In genomic region chr19:29523230-29523582, GRCm38 (mm10) we compare ENCODE assay signal across 8 mouse cellular contexts. TPM values are rescaled to one million over a fixed set of nuclear protein-coding genes. Genes with fewer than 3 reads are reported as not detected.
DNase-seq lines count a peak whose midpoint lies in the region; ATAC-seq and TF ChIP-seq lines count a peak whose summit lies in the region.

No protein-coding gene starts in this region.

- 0% methylated on average over 9 of the region's 9 CpGs for WGBS in limb, embryonic 10.5 days
- WGBS in stomach, embryonic 14.5 days: under 1% methylated on average over 9 of the region's 9 CpGs

- H3K9ac ChIP-seq in stomach, embryonic 14.5 days (replicated peaks; ENCODE audit: low read depth, low read length): peak overlapping the region; percentile 80

- TF ChIP-seq CTCF in testis, adult 2 months (IDR thresholded peaks at IDR 0.05; ENCODE audit: control insufficient read depth, insufficient read depth, insufficient replicate concordance, low read depth, low read length): no peak
- TF ChIP-seq CTCF in embryonic fibroblast, embryonic 13.5 days (IDR thresholded peaks at IDR 0.05; ENCODE audit: borderline replicate concordance, insufficient read depth, low read length): no peak

- H3K27me3 ChIP-seq in testis, adult 2 months (ENCODE audit: control insufficient read depth, insufficient read depth, low read length): no peaks in the 10 kb centered on the region
- no peaks in the 10 kb centered on the region for H3K27me3 ChIP-seq in limb, embryonic 10.5 days (ENCODE audit: low read depth, poor library complexity, severe bottlenecking)
- no peaks in the 10 kb centered on the region for H3K27me3 ChIP-seq in stomach, embryonic 14.5 days (ENCODE audit: control insufficient read depth, insufficient read depth, low read length)

- peak overlapping the region; percentile 81 for H3K4me3 ChIP-seq in testis, adult 2 months (ENCODE audit: control insufficient read depth, low read depth, low read length)
- peak overlapping the region; percentile 91 for H3K4me3 ChIP-seq in embryonic fibroblast, embryonic 13.5 days (ENCODE audit: insufficient read depth, low read length)
- peak overlapping the region; percentile 96 for H3K4me3 ChIP-seq in limb, embryonic 10.5 days
- peak overlapping the region; percentile 75 for H3K4me3 ChIP-seq in stomach, embryonic 14.5 days (ENCODE audit: low read depth, low read length)

- H3K27ac ChIP-seq in testis, adult 2 months (ENCODE audit: control insufficient read depth, insufficient read depth, low read depth, low read length): peak overlapping the region; percentile 36
- peak overlapping the region; percentile 1; the same call in 1 of the 2 replicates for H3K27ac ChIP-seq in embryonic fibroblast, embryonic 13.5 days (ENCODE audit: insufficient read depth, low read length)
- H3K27ac ChIP-seq in limb, embryonic 10.5 days: peak overlapping the region; percentile 98
- peak overlapping the region; percentile 92 for H3K27ac ChIP-seq in stomach, embryonic 14.5 days (ENCODE audit: low read length)

- no peaks in the 10 kb centered on the region for H3K9me3 ChIP-seq in limb, embryonic 10.5 days (replicated peaks)
- no peaks in the 10 kb centered on the region for H3K9me3 ChIP-seq in stomach, embryonic 14.5 days (ENCODE audit: control insufficient read depth, low read depth, low read length)

- TF ChIP-seq POLR2A in testis, adult 2 months (IDR thresholded peaks at IDR 0.05; ENCODE audit: control insufficient read depth, low read depth, low read length): no peak
- no peak for TF ChIP-seq POLR2A in embryonic fibroblast, embryonic 13.5 days (IDR thresholded peaks at IDR 0.05; ENCODE audit: low read depth, low read length)

- no peak for DNase-seq in testis, postnatal 14 days (ENCODE audit: low spot score)
- peak; percentile 72 for DNase-seq in limb, embryonic 10.5 days (ENCODE audit: low spot score)
- no peak for DNase-seq in layer of hippocampus, postnatal 25 days (ENCODE audit: extremely low spot score in 1 of 2, low spot score in 1 of 2)
- DNase-seq in urinary bladder, adult 2 months (ENCODE audit: low spot score): no peak

- ATAC-seq in stomach, embryonic 14.5 days (ENCODE audit: insufficient number of reproducible peaks, insufficient read depth, low FRiP score, low read depth): no peak
- ATAC-seq in activated CD4-positive, CD25-positive, alpha-beta regulatory T cell, adult 4 months: no peak

- peak overlapping the region; percentile 84 for H3K4me2 ChIP-seq in stomach, embryonic 14.5 days (replicated peaks; ENCODE audit: low read depth, low read length)

- H3K36me3 ChIP-seq in testis, adult 2 months (ENCODE audit: control insufficient read depth, insufficient read depth, low read length): no peaks in the 10 kb centered on the region; the same call in 1 of the 2 replicates
- peaks cover 2% of the 10 kb centered on the region; the same call in 1 of the 2 replicates for H3K36me3 ChIP-seq in limb, embryonic 10.5 days
- no peaks in the 10 kb centered on the region for H3K36me3 ChIP-seq in stomach, embryonic 14.5 days (ENCODE audit: control insufficient read depth, insufficient read depth, low read length)

- H3K4me1 ChIP-seq in testis, adult 2 months (ENCODE audit: control insufficient read depth, insufficient read depth, low read length): peaks cover 7% of the 10 kb centered on the region
- H3K4me1 ChIP-seq in embryonic fibroblast, embryonic 13.5 days (ENCODE audit: control insufficient read depth, insufficient read depth, low read length): no peaks in the 10 kb centered on the region; the same call in 1 of the 2 replicates
- H3K4me1 ChIP-seq in limb, embryonic 10.5 days: peaks cover 14% of the 10 kb centered on the region
- peaks cover 11% of the 10 kb centered on the region; the same call in 1 of the 2 replicates for H3K4me1 ChIP-seq in stomach, embryonic 14.5 days (ENCODE audit: control insufficient read depth, insufficient read depth, low read length)

RNA-seq across cellular contexts. Expression of gene Ric1, which starts 1.1 kb away (rescaled TPM):
- polyA plus RNA-seq in testis, adult 2 months (2012; rRNA removed): 4.6 and 5.2 TPM in 2 replicates
- polyA plus RNA-seq in embryonic fibroblast, embryonic 13.5 days (2011; ENCODE audit: insufficient read length, low read depth, missing spikeins): 31.0 and 39.2 TPM in 2 replicates
- 15.5 and 19.5 TPM in 2 replicates for polyA plus RNA-seq in limb, embryonic 10.5 days (2016; fragmentation: Nextera tagmentation; extraction: Ambion mirVana)
- 20.8 and 21.7 TPM in 2 replicates for polyA plus RNA-seq in stomach, embryonic 14.5 days (2014; fragmentation: Nextera tagmentation; extraction: Ambion mirVana)
- 10 to 100 TPM; 40.9 to 47.7 TPM for total RNA-seq in layer of hippocampus, postnatal 25 days (2021)
- polyA plus RNA-seq in activated CD4-positive, CD25-positive, alpha-beta regulatory T cell, adult 4 months (2017; shearing (Covaris generic)): 10 to 100 TPM in 1 of 2 experiments, 1 to 10 TPM in 1; 8.6 to 13.1 TPM
- 11.7 and 14.2 TPM in 2 replicates for polyA plus RNA-seq in urinary bladder, adult 2 months (2012; rRNA removed)

Comparison
In these comparisons a context has a peak if more than half of its experiments do, and no peak if none do; other contexts are left out.
1. H3K27ac ChIP-seq: peak in every context shown above with its lines; median percentile 98 in limb, embryonic 10.5 days; 92 in stomach, embryonic 14.5 days; 36 in testis, adult 2 months; 1 in embryonic fibroblast, embryonic 13.5 days.